Mouse (Mus musculus) T-cell, adult 2 months (primary cell): ENCODE measurements around the gene Cenpt.

Experiments
- DNase-seq: peaks from one replicate; pipeline ENCODE4 v3.0.0; 2022; ENCODE audit warnings: low spot score

Gene Cenpt

DNA sequence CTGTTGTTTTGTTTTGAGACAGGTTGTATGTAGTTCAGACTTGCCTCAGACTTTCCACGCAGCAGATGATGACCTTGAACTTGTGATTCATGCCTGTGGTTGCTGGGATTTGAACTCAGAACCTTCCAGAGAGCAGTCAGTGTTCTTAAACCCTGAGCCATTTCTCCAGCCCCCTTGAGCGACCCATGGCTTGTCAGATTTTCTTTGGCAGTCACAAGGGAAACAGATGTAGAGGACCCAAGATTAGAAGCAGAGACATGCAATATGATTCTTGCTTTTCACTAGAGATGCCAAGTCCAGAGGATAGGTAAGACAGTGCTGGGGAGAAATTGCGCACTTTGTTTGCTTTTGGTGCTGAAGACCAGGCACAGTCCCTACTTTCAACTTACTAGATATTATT is at the start of gene Cenpt:
Gene Cenpt, minus strand, starts transcription at position 101 of the 400 bp plus-strand sequence.
- DNase-seq = no peak

- peak; percentile 79 for DNase-seq
These were observed 48.0 kb upstream of the Cenpt start for GRCm38 (mm10) chr8:105900941-105901616.

- DNase-seq = peak; percentile 93
These were observed 47.3 kb upstream of the Cenpt start, which contains the start of gene Pskh1 for GRCm38 (mm10) chr8:105900180-105900940. TSS of gene Pskh1 (plus strand) at chr8:105900441.

GRCm38 (mm10) chr8:105897801-105898480 is 44.9 kb upstream of the Cenpt start:
- DNase-seq = no peak

- no peak for DNase-seq
These were observed 40.3 kb upstream of the Cenpt start, which contains the start of gene Nrn1l for GRCm38 (mm10) chr8:105893339-105893738. TSS of gene Nrn1l (plus strand) at chr8:105893567.

GRCm38 (mm10) chr8:105892432-105892831 is 39.4 kb upstream of the Cenpt start:
- peak; percentile 19 for DNase-seq

- no peak for DNase-seq
These were observed 37.8 kb upstream of the Cenpt start for GRCm38 (mm10) chr8:105890870-105891269.

- no peak for DNase-seq
These were observed 36.8 kb upstream of the Cenpt start for GRCm38 (mm10) chr8:105889756-105890465.

- peak; percentile 84 for DNase-seq
These were observed 27.9 kb upstream of the Cenpt start, which contains the start of gene Edc4 for GRCm38 (mm10) chr8:105880754-105881520. TSS of gene Edc4 (plus strand) at chr8:105880881.

DNA sequence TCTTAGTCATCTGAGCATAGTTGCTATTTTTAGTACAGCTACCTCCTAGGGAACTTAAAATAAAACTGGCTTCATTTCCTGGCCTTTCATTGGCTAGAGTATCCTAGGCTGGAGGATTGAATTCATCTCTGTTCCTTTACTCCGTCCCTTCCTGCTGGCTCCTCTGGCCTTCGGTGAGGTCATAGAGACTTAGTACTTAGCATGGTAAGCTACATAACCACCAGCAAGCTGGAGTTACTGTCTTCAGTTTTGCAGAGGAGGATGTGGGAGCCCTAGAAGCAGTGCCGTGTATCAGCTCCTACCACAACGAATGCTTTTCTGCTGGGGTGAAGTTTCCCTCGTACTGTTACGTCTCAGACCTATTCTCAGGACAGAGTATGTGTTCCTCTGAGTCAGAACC is 21.2 kb upstream of the Cenpt start:
- no peak for DNase-seq

GRCm38 (mm10) chr8:105866364-105867029 is 13.4 kb upstream of the Cenpt start:
- DNase-seq = no peak

DNA sequence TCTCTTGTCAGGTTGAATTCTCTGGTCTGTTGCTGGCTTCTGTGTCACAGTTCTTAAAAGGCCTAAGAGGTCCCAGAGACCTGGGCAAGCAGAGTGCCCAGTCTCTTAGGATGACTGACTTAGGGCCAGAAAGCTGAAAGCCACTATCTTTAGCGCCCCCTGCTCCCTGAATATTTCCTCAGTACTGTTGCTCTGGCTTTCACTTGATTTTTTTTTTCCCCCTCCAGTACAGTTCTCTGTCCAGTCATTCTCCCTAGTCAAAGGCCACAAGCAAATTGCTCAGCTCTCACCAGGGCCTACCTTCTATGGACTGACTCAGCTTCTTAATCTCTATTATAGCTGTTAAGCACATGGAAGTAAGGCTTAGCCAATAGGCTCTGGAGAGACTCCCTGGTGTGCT is 8.9 kb upstream of the Cenpt start:
- no peak for DNase-seq

- DNase-seq = peak; percentile 92
These were observed 7.3 kb upstream of the Cenpt start, which contains the start of gene Nutf2 for GRCm38 (mm10) chr8:105860143-105860981. TSS of gene Nutf2 (plus strand) at chr8:105860580.

GRCm38 (mm10) chr8:105859314-105859713 is 6.2 kb upstream of the Cenpt start:
- DNase-seq = no peak

DNA sequence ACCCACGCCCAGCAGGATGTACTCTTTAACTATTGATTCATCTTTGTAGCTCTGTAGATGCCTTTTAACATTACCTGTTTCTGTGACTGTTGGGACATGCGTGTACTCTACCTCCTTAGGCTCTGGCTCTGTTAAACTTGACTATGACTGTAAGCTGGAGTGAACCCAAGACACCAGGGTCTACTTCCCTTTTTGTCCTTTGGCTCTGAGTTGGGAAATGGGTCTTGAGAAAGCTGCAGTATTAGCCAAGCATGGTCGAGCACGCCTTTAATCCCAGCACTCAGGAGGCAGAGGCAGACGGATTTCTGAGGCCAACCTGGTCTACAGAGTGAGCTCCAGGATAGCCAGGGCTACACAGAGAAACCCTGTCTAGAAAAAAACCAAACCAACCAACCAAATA is 5.4 kb upstream of the Cenpt start:
- no peak for DNase-seq

GRCm38 (mm10) chr8:105856168-105856835 is 3.2 kb upstream of the Cenpt start:
- no peak for DNase-seq

DNA sequence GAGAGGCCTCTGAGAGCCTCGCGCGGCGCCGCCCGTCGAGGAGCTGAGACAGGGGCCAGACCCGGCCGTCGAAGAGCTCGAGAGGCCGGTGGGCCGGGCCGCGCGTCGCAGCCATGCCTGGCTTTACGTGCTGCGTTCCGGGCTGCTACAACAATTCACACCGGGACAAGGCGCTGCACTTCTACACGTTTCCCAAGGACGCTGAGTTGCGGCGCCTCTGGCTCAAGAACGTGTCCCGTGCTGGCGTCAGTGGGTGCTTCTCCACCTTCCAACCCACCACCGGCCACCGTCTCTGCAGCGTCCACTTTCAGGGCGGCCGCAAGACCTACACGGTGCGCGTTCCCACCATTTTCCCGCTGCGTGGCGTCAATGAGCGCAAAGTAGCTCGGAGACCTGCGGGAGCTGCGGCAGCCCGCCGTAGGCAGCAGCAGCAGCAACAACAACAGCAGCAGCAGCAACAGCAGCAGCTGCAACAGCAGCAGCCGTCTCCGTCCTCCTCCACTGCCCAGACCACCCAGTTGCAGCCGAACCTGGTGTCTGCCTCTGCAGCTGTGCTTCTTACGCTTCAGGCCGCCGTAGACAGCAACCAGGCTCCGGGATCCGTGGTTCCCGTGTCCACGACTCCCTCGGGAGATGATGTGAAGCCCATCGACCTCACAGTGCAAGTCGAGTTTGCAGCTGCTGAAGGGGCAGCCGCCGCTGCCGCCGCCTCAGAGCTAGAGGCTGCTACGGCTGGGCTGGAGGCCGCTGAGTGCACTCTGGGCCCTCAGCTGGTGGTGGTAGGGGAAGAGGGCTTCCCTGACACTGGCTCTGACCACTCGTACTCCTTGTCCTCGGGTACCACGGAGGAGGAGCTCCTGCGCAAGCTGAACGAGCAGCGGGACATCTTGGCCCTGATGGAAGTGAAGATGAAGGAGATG is 2.4 kb upstream of the Cenpt start:
- peak; percentile 25 for DNase-seq

DNA sequence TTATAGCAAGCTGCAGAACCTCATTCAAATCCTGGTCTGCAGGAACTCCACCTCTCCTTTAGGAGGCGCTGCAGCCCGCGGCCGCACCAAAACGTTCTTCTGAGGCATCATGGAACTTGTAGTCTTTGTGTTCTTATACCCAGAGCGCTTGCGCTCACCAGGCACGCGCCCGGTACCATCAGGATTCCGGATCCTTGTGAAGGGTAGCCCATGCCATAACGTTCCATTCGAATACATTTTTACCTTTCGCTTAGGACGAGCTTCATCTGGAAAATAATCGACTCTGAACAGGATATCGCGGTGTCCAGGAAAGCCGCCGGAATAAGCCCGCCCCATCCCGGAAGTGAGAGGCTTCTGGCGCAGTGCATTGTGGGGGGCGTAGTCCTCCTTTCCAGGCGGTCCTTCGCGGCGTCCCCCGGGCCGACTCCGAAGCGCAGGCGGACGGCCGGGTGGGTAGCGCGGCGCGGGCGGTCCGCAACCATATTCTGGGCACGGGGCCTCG is 1.7 kb upstream of the Cenpt start, which contains the start of gene Thap11:
Gene Thap11, plus strand, starts transcription at position 418 of the 502 bp plus-strand sequence.
- DNase-seq = peak; percentile 90
